Mouse (Mus musculus) cerebellum, adult 9-11 months (tissue): ENCODE results near the gene Gm47791.

Experiments
- DNase-seq: peaks from one replicate; pipeline ENCODE4 v3.0.0; 2022

The Gm47791 gene

DNA sequence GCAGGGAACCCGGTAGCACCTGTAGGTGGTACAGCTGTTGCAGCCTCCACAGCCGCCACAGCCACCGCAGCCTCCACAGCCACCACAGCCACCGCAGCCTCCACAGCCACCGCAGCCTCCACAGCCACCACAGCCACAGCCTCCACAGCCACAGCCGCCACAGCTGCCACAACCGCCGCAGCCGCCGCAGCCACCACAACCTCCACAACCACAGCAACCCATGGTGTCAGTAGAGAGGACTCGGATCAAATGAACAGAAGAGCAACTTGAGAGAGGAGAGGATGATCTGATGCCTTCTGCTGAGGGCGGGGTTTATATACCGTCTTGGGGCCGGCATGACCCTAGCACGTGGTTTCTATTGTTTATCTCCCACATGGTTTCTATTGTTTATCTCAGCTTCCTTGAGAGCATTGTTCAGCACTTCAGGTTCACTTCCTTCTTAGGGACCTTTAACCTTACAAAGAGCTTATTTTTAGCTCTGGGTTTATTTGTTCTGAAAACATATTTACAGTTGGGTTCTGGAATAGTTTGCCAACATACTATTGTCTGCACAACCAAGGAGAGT lies at the start of gene Gm47791:
Gm47791 (minus strand) TSS at position 222 of the 565 bp plus-strand sequence.
- DNase-seq, result no peak

DNA sequence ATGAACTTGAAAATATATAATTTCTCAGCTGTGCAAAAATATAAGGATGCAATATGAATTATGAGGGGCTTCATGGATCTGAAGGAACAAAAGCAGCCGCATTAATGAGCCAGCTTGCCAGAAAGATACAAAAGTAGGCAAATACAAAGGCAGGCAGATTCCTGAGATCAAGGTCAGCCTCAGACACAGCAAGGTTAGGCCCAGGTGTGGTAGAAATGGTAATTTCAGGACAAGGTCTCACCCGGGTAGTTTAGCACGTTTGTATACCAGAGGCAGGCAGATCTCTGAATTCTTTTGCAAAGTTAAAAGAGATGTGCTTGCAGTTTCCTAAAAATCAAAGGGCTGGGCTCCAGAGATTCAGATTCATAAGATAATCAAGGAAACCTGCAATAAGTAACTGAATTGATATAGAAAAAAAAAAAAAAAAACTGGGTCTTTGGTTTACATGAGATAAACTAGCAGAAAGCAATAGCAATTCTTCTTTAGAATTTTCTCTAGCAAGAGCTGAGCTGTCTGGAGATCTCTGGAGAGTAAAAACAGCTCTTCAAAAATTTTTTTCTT lies 49.7 kb upstream of the Gm47791 start:
- DNase-seq, result no peak

GRCm38 (mm10) chr1:82820179-82820578 lies 49.1 kb upstream of the Gm47791 start:
- DNase-seq, result no peak

- no peak for DNase-seq
Observed at GRCm38 (mm10) chr1:82819366-82819765, 48.3 kb upstream of the Gm47791 start.

DNA sequence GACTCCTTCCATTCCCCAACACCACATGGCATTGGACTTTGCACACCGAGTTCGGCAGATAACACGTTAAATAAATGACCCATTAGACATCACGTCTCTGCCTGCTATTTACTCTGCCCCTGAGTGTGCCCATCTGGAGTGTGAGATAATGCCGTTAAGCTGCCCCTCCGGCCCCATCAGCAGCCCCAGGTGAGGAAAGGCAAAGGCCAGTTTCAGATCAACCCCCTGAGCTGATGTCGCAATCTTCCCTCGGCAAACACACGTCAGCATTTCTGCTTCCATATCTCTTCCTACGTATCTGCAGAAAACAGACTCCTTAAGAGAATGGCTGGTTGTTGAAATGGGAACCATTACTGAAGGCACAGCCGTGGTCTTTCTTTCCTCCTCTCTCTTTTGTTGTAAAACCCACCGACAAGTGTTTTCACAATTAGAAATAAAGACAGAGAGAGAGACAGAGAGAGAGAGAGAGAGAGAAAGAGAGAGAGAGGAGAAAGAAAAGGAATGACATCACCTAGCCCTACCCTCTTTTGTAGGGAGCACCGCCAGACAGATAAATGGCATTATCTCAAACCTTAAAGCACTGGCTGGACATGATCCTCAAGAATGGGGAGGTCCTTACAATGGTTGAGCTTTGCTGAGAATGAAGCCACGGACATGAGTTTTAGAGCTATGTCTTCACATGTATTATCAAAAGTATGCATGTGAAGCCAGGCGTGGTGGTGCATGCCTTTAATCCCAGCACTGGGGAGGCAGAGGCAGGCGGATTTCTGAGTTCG lies 45.1 kb upstream of the Gm47791 start:
- no peak for DNase-seq

DNA sequence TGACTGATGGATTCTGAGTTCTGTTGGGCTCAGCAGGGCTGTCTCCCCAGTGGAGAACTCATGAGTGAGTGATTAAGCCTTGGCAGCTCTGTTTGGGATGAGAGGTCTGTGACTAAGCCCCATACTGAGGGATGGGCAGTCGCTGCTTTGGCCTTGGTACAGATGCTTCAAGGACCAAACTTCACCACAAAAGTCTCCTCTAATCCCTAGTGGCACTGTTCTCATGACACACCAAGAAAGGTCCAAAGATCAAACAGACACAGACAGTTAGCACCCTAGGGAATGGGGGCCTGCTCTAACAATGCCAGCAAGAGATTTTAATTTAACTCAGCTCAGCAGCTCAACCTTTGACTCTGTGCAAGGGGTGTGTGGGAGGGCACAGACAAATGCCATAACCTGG lies 40.7 kb upstream of the Gm47791 start:
- DNase-seq, result no peak

DNA sequence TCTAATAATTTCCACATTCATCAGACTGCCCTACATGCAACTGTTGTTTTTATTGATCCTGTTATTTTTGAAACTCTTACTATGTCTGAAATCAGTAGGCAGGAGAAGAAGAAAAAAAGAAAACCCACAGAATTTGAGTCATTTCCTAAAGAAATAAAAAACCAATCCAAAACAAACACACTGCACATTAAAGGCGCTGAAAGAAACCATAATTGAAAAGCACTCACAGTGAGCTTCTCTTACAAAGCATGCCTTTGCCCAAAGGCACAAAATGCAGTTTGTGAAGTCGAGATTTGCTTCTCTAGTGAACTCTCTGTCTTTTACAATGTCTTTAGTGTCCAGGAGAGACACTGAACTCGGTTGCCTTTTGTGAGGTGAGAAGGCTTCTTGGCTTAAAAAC lies 37.5 kb upstream of the Gm47791 start:
- DNase-seq, result no peak

- DNase-seq, result no peak
Observed at GRCm38 (mm10) chr1:82807206-82807605, 36.2 kb upstream of the Gm47791 start.

- no peak for DNase-seq
Observed at GRCm38 (mm10) chr1:82806391-82806790, 35.3 kb upstream of the Gm47791 start.

DNA sequence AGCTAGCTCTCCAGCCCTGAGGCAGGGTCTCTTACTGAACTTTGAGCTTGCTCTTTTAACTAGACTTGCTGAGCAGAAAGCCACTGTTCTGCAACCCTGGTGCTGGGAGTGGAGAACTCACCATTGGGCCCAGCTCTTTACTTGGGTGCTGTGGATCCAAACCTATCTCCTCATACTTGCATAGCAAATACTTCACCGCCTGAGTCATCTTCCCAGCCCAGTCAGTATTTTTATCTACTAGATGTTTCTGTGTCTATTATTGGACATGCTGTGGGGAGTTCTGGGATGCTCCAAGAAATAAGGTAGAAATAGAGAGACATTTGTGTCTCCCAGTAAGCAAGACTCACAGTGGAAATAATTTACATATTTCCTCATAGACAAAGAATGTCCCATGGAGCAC lies 33.0 kb upstream of the Gm47791 start:
- DNase-seq, result no peak

- no peak for DNase-seq
Observed at GRCm38 (mm10) chr1:82803608-82804007, 32.6 kb upstream of the Gm47791 start.

DNA sequence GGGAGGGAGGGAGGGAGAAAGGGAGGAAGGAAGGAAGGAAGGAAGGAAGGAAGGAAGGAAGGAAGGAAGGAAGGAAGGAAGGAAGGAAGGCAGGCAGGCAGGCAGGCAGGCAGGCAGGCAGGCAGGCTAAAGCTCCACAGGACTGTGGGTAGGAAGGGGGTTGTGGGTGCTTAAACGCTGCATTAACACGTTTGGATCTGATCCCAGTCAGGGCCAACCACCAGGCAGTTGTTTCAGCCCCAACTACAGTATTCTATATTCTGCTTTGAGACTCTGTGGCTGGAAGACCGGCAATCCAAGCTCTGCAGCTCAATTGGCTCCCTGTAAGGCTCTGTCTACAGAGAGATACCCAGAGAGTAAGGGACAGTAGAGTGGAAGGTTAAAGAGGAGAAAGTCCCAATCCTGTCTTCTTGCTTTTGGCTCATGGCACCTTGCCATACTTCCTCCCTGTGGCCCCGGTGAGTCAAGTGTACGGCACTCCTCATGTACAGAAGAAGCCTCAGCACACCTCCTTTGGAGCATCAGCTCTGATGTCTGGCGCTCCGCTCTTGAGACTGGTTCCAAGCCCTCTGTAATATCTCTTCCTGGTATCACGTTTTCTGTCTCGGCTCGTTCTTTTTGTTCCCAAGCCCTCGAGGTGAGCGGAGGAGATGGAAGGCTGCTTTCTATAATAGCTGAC lies 30.2 kb upstream of the Gm47791 start:
- no peak for DNase-seq

DNA sequence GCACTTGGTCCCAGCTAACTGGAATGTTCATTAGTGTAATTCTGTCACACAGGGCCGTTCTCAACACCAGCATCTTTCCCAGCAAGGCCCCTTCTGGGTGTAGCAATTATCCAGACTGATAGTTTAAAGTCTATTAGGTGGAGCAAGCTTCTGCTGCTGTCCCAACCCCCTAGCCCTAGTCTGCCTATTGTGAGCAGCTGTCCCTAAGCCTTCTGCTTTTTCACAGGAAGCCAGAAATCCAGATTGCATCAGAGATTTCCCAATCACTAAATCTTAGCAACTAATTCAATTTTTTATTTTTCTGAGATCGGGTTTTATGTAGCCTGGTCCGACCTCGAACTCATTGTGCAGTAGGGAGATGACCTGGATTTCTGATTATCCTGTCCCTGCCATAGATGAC lies 27.9 kb upstream of the Gm47791 start:
- DNase-seq, result no peak

- DNase-seq, result no peak
Observed at GRCm38 (mm10) chr1:82798304-82798703, 27.3 kb upstream of the Gm47791 start.

GRCm38 (mm10) chr1:82797088-82797487 lies 26.0 kb upstream of the Gm47791 start:
- DNase-seq, result no peak

DNA sequence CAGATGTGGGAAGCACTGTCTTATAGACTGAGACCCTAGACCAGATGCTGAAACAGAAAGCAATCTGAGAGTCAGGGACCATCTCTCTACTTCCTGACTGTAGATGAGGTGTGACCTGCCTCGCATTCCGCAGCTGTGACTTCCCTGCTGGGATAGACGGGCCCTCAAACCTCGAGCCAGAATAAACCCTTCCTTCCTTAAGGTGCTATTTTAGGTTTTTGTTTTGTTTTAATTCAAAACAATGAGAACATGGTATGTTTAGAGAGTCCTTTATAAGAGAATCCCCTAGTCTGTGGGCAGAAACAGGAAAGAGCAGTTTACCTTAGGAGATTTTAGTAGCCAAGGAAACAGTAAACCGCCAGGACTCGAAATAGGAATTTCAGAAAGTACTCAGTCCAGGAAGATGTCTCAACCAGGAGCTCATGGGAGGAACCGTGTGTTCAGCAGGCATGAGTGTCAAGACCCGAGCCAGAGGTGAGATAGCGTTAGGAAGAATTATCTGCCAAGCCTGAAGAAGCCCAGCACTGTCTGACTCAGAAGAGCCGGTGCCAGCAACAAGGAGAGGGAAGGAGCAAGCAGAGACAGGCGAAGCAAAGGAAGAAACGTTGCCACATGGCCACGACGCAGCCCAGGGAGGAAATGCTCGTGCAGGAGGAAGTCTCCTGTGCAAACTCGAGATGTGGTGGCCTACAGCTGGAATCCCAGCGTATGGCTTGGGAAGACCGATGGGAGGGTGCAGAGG lies 24.8 kb upstream of the Gm47791 start:
- no peak for DNase-seq

DNA sequence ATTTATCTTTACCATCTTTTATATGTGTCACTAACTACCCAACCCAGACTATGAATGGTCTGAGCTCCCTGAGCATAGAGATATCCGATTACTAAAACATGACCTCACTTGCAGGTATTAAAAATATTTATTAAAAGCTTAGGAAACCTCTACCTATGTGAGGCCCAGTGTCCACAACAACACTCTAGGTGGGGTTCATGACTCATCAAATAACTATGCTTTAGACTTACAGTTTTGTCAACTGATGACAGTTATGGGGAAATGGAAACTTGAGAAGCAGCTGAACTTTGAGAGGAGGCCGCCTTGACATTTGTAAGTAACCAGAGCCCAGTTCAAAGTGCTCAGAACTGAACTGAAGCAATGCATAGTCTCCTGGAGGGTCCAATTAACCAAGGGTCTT lies 24.2 kb upstream of the Gm47791 start:
- no peak for DNase-seq

- DNase-seq, result peak; percentile 15
Observed at GRCm38 (mm10) chr1:82793986-82794385, 22.9 kb upstream of the Gm47791 start.

DNA sequence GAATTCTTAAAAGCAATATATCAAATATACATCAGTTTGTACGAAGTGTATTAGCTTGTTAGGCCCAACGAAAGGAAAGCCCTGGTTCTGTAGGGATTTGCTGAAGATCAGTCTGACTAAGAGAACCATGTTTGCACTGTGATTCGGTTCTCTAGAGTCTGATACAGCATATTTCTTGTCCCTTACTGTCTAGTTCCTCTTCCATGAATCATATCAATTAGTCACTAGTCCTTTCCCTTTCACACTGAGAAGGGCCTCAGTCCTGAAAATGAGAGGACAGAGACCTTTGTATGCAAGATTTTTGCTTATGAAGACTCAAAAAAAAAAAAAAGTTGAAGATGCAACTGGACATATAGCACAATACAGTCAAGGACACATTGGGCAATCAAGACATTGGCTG lies 22.1 kb upstream of the Gm47791 start:
- no peak for DNase-seq

DNA sequence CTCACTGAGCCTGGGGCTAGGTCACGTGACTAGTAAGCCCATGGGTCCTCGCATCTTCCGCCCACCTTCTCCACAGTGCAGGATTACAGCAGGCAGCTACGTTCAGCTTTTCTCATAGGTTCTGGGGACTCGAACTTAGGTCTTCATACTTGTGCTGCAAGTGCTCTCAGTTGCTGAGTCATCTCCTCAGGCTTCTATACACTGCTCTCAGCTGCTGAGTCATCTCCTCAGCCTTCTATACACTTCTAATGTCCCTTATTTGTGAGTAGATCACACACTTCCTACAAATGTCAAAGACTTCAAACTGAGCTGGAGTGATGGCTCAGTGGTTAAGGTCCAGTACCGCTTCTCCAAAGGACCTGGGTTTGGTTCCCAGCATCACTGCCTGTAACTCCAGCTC lies 21.2 kb upstream of the Gm47791 start:
- no peak for DNase-seq

- DNase-seq, result no peak
Observed at GRCm38 (mm10) chr1:82791105-82791504, 20.1 kb upstream of the Gm47791 start.

- peak; percentile 25 for DNase-seq
Observed at GRCm38 (mm10) chr1:82788070-82788469, 17.0 kb upstream of the Gm47791 start.

DNA sequence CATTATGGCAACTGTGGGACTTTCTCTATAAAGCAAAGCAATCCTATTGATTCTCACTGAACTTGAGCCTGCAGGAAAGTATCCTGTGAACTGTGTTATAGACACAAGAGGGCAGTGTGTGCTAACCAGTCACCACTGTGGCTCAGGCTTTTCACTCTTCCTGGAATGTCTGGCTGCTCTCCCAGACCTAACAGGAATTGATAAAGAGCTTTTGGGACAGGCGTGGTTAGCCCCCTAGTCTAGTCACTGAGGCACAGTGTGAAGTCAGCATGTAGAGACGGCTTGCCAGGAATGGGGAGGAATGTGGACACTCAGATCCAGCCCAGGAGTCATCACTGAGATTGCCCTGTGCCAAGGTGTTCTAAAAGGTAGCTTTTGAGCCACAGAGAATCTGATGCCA lies 16.4 kb upstream of the Gm47791 start:
- DNase-seq, result peak; percentile 39
